Mouse (Mus musculus): ENCODE data around the gene Ndufa3.

Ndufa3 gene

DNA sequence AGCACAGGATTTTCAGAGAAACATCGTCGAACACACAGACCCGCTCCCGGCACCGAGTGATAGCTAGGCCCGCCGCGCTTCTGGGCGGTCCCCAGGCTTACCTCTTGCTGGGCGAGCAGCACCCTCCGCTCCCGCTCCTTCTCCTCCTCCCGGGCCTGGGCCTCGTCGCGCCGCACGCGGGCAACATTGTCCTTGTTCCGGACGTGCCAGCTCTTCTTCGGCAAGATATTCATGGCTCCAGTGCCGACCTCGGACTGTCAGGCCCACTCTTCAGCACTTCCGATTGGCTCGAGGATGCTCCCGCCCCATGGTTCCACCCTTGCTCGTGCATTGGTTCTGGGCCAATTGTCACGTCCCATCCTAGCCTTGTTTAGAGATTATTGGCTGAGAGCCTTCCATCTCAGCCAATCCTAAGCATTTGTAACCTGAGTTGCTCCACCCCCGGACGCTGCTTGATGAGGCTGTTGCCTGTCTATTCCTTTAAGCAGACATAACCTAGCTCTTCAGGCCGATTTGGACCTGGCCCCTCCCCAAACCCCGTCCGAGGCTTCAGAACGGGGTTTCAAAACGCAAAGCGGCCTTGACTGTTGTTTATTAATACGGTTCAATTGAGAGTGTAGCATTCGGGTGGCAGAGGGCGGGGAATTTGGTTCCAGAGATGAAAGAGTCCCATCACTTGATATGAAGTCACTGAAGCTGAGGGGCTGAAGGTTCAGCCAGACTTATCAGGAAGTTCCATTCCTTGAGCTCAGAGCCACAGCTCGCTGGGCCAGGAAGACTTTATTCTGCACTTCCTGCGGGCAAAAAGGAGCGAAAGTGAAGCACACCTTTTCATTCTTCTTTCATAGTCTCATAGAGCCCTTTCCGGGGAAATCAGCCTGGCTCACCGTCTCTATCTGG lies 48.3 kb downstream of the Ndufa3 start, which contains the start of gene Leng1:
TSS of gene Leng1 (minus strand) at position 626 of the 900 bp plus-strand sequence.
- in situ Hi-C loops (cut with MboI; ENCODE audit: low sequenced_read_pairs), result no loop called here

GRCm38 (mm10) chr7:3666921-3667391 lies 49.8 kb downstream of the Ndufa3 start:
- in situ Hi-C loops (cut with MboI; ENCODE audit: low sequenced_read_pairs), result no loop called here

Measured in CH12F3 (cell line).